Mouse (Mus musculus) heart, embryonic 11.5 days (tissue): ENCODE results near the gene Dusp16. TPM values are rescaled to one million over a fixed set of nuclear protein-coding genes. Genes with fewer than 3 reads are reported as not detected.
"Not testable (repeated sequence)": the region's sequence is repeated elsewhere in the genome, so short reads cannot be mapped to it uniquely, and the experiment has no call there.

Experiments used
- ATAC-seq: fragments of 200-750 bp; cut with Nextera tagmentation; replicated peaks from 2 replicates; pipeline ENCODE4 v1.8.0; 2017; ENCODE audit warnings: moderate library complexity; ENCODE audit not compliant: insufficient number of reproducible peaks, low FRiP score, low TSS enrichment
- H3K27ac ChIP-seq: fragments of 300-500 bp; sonication (generic); 2 replicates; pipeline ENCODE4 v1.5.1; 2014; ENCODE audit warnings: mild to moderate bottlenecking, low read depth, low read length
- H3K27me3 ChIP-seq: fragments of 300-500 bp; sonication (generic); 2 replicates; pipeline ENCODE4 v1.6.1; 2014; ENCODE audit warnings: mild to moderate bottlenecking, low read length, mixed read lengths; ENCODE audit not compliant: control insufficient read depth, insufficient read depth
- H3K36me3 ChIP-seq: fragments of 300-500 bp; sonication (generic); 2 replicates; pipeline ENCODE4 v1.6.1; 2014; ENCODE audit warnings: mild to moderate bottlenecking, low read length, moderate library complexity, mixed read lengths; ENCODE audit not compliant: control insufficient read depth, insufficient read depth
- H3K4me1 ChIP-seq: fragments of 300-500 bp; sonication (generic); 2 replicates; pipeline ENCODE4 v1.6.1; 2014; ENCODE audit warnings: low read length; ENCODE audit not compliant: control insufficient read depth, insufficient read depth
- H3K4me2 ChIP-seq: fragments of 300-500 bp; sonication (generic); 2 replicates; pipeline ENCODE4 v1.6.1; 2014; ENCODE audit warnings: mild to moderate bottlenecking, moderate library complexity
- H3K4me3 ChIP-seq: fragments of 300-500 bp; sonication (generic); 2 replicates; pipeline ENCODE4 v1.5.1; 2014; ENCODE audit warnings: low read depth, low read length
- H3K9ac ChIP-seq: fragments of 300-500 bp; sonication (generic); 2 replicates; pipeline ENCODE4 v1.6.1; 2014; ENCODE audit warnings: mild to moderate bottlenecking, low read depth, low read length, moderate library complexity
- H3K9me3 ChIP-seq: fragments of 300-500 bp; sonication (generic); replicated peaks from 2 replicates; pipeline ENCODE4 v1.6.1; 2016; ENCODE audit warnings: low read length; ENCODE audit not compliant: control insufficient read depth
- WGBS: fragments of 180-500 bp; shearing (Covaris S2); extraction: QIAGEN DNeasy Blood & Tissue Kit; methylation state at CpG from one replicate; pipeline ENCODE4 v1.1.7; 2014; ENCODE audit not compliant: insufficient replicate concordance; 5-methylcytosine and 5-hydroxymethylcytosine counted together
- polyA plus RNA-seq: library from polyadenylated mRNA; unstranded; fragments of >200 nt; fragmentation: Nextera tagmentation; extraction: Ambion mirVana; gene quantifications from 2 replicates; pipeline ENCODE4 v1.2.1, GENCODE M21; 2014

Dusp16 gene
- polyA plus RNA-seq, 1 experiment from 2014 or later, result 19.7 TPM

DNA sequence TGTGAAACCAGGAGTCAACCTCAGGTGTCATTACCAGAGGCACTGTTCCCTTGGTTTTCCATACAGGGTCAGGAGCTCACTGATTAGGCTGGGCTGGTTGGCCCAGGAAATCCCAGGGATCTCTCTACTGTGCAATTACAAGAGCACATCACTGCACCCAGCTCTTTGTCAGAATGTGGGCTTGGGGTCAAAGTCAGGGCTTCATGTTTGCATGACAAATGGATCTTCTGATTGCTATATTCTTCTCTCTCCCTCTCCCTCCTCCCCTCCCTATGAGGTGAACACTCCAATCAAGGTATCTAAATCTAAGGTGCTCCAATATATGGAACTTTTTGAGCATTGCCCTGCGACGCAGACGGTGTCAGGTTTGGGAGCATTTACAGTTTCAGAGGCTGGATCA is 97.4 kb downstream of the Dusp16 start:
- Histone ChIP-seq H3K27ac (no peak overlapping the region), H3K27me3 (no peaks in the 10 kb centered on the region), H3K36me3 (no peaks in the 10 kb centered on the region), H3K4me1 (no peaks in the 10 kb centered on the region), H3K9me3 (no peaks in the 10 kb centered on the region), H3K9ac (no peak overlapping the region), H3K4me3 (no peak overlapping the region), H3K4me2 (no peak overlapping the region)
- ATAC-seq, result no peak
- WGBS, result 89% methylated on average over 3 of the region's 3 CpGs

DNA sequence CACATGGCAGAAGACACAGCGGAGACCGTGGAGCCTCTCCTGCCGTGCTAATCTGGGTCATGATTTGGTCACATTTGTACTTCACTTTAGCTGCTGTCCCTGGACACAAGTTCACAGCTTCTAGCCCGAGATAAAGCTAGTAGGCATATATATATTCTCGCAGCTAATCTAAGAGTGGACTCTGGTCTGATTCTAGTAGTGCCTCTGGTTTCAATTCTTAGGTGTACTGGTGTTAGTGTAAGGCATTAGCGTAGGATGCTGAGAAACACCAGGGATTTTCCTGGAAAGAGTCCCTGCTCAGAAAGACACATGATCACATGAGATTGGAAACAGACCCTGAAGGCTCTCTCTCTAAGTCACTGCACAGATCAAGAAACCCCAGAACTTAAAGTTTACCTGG is 97.9 kb downstream of the Dusp16 start:
- no peaks in the 10 kb centered on the region for H3K27me3 ChIP-seq
- no peak overlapping the region for H3K4me3 ChIP-seq
- no peaks in the 10 kb centered on the region for H3K9me3 ChIP-seq
- H3K9ac ChIP-seq, result no peak overlapping the region
- H3K4me1 ChIP-seq, result no peaks in the 10 kb centered on the region
- no peak overlapping the region for H3K4me2 ChIP-seq
- no peak for ATAC-seq
- H3K36me3 ChIP-seq, result no peaks in the 10 kb centered on the region
- 80% methylated on average over 6 of the region's 6 CpGs for WGBS
- no peak overlapping the region for H3K27ac ChIP-seq

DNA sequence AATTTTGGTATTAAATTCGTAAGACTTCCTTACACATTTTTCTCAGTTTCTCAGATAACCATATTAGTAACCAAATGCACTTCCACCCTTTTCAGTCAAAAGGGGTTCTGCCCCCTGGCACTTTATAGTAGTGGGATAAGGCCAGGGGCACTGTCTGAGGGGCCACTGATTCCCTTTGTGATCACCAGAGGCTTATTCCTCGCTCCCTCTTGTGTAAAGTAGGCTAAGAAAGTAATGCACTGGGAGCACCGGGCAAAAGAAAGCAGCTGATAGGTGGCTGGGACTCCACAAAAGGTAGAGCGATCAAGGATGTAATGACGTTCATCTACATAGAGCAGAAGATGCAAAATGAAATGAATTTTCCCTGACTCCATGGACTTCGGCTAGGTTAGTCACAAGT is 106.9 kb downstream of the Dusp16 start:
- Histone ChIP-seq H3K4me2 (no peak overlapping the region), H3K9me3 (no peaks in the 10 kb centered on the region), H3K9ac (no peak overlapping the region), H3K4me1 (no peaks in the 10 kb centered on the region), H3K27me3 (no peaks in the 10 kb centered on the region), H3K36me3 (no peaks in the 10 kb centered on the region), H3K27ac (no peak overlapping the region), H3K4me3 (no peak overlapping the region)
- ATAC-seq, result no peak
- WGBS, result 84% methylated on average over 6 of the region's 6 CpGs

DNA sequence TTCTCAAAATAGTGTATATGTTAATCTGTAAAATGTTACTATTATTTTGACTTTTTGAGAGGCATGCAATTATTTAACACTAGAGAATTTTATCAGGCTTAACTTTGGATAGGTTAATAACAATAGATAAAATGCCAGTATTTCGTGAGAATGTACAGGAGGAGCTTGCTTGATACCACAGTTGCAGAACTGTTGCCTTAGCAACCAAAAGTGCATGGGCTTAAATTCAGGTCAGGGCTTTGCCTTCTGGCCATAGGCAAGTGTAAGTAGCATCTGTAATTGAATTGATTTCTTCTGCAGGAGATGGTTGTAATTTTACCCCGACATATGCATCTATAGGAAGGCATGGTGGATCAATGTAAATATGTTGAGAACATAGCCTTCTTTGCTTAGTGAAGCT is 107.4 kb downstream of the Dusp16 start:
- Histone ChIP-seq H3K4me3 (no peak overlapping the region), H3K27me3 (no peaks in the 10 kb centered on the region), H3K4me2 (no peak overlapping the region), H3K4me1 (no peaks in the 10 kb centered on the region), H3K27ac (no peak overlapping the region), H3K9me3 (no peaks in the 10 kb centered on the region), H3K9ac (no peak overlapping the region), H3K36me3 (no peaks in the 10 kb centered on the region)
- 69% methylated on average over 2 of the region's 2 CpGs for WGBS
- no peak for ATAC-seq

DNA sequence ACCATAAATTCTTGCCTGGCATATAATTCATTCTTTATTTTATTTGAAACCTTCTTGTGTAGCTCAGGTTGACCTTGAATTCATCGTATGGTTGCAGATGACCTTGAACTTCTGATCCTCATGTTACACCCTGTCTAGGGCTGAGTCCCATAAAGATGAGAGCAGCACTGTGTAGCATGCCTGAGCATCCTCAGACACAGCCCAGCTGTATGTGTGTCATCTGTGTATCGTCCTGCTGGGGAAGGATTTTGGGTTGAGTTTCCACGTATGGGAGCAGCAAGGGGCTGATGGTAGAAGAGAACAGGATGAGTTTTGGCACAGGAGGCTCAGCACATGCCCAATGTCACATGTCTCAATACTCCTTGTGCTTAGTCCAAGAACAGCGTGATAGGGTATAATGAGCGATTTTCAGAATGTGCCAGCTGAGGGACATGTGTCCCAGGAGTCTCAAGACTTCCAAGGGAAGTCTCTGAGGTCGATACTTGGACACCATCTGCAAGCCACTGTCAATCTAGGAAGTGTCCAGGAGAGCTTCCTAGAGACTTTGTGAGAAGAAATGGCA is 108.0 kb downstream of the Dusp16 start:
- no peaks in the 10 kb centered on the region for H3K36me3 ChIP-seq
- H3K4me2 ChIP-seq, result no peak overlapping the region
- no peaks in the 10 kb centered on the region for H3K27me3 ChIP-seq
- H3K4me1 ChIP-seq, result no peaks in the 10 kb centered on the region
- no peak overlapping the region for H3K4me3 ChIP-seq
- H3K9me3 ChIP-seq, result no peaks in the 10 kb centered on the region
- WGBS, result 79% methylated on average over 6 of the region's 6 CpGs
- ATAC-seq, result no peak
- no peak overlapping the region for H3K27ac ChIP-seq
- H3K9ac ChIP-seq, result no peak overlapping the region

DNA sequence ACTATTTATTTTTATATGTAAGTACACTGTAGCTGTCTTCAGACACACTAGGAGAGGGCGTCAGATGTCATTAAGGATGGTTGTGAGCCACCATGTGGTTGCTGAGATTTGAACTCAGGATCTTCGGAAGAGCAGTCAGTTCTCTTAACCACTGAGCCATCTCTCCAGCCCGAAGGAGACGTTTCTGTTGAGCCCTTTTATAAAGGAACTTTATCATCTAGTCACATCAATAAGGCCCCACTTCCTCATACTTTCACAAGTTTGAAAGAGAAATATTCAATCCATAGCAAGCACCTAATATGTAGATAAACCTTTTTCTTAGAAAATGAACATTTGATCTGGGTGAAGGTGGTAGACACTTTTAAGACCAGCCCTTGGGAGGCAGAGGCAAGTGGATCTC is 113.1 kb downstream of the Dusp16 start:
- WGBS, result 82% methylated on average over 4 of the region's 4 CpGs
- H3K9ac ChIP-seq, H3K4me2 ChIP-seq, H3K9me3 ChIP-seq, ATAC-seq, H3K36me3 ChIP-seq, H3K27me3 ChIP-seq, H3K4me1 ChIP-seq, H3K27ac ChIP-seq, H3K4me3 ChIP-seq: not testable (repeated sequence)

DNA sequence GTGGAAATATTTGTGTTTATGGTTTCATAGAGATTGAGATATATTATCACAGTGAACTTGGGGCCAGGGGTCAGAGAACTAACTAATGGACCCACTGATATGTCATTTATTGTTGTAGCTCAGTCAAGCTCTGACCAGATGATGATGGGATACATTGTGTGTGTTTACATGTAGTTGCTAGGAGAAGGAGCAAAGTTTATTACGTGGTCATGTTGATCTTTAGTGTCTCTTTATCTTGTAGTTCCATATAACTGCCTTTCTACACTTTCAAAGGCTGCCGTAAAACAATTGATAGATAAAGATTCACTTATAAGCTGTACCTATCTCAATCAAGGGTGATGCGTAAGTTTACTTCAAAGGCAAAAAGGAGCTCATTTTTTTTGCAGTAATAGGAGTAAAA is 114.4 kb downstream of the Dusp16 start:
- Histone ChIP-seq H3K9ac (no peak overlapping the region), H3K9me3 (no peaks in the 10 kb centered on the region), H3K27me3 (no peaks in the 10 kb centered on the region), H3K4me2 (no peak overlapping the region), H3K27ac (no peak overlapping the region), H3K4me3 (no peak overlapping the region), H3K4me1 (no peaks in the 10 kb centered on the region), H3K36me3 (no peaks in the 10 kb centered on the region)
- ATAC-seq, result no peak
- 67% methylated on average over 3 of the region's 3 CpGs for WGBS

DNA sequence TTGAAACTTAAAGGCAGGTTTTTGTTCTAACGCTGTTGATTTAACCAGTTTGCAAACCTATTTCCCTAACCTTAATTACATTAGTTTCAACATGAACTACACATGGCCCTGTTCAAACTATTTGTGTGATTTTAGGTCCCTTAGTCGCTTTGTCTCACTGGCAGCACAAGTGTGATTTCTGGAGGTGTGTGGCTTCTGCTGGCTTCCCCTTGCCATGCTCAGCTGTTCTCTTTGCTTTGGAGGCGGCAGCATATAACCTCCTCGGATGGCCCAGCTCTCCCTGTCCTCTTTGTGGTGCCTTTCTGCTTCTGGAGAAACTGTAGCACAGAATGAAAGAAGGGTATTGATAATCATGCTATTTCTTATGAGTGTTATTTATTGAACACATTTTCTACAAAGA is 114.9 kb downstream of the Dusp16 start:
- H3K4me3 ChIP-seq, result no peak overlapping the region
- H3K9me3 ChIP-seq, result no peaks in the 10 kb centered on the region
- H3K36me3 ChIP-seq, result no peaks in the 10 kb centered on the region
- H3K27ac ChIP-seq, result no peak overlapping the region
- no peaks in the 10 kb centered on the region; the same call in 1 of the 2 replicates for H3K4me1 ChIP-seq
- no peaks in the 10 kb centered on the region for H3K27me3 ChIP-seq
- H3K9ac ChIP-seq, result no peak overlapping the region
- no peak for ATAC-seq
- no peak overlapping the region for H3K4me2 ChIP-seq
- WGBS, result 79% methylated on average over 4 of the region's 4 CpGs

DNA sequence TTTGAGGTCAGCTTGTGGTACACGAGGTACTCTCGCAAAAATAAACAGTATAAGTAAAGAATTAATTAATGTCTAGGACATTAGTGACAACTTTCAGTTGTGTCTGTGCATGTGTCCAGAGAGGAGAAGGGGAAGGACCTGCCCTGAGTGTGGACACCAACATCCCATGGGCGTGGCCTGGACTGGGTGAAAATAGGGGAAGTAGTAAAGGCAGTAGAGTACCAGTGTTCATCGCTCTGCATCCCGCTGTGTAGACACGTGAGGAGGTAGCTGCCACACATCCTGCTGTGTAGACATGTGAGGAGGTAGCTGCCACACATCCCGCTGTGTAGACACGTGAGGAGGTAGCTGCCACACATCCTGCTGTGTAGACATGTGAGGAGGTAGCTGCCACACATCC is 118.7 kb downstream of the Dusp16 start:
- not testable (repeated sequence) for H3K27ac ChIP-seq, H3K4me3 ChIP-seq, H3K4me2 ChIP-seq, H3K9me3 ChIP-seq, H3K9ac ChIP-seq, H3K27me3 ChIP-seq, H3K36me3 ChIP-seq, ATAC-seq
- peaks cover 19% of the 10 kb centered on the region for H3K4me1 ChIP-seq
- WGBS, result 86% methylated on average over 8 of the region's 8 CpGs
